Mouse (Mus musculus) lung, embryonic 14.5 days (tissue): ENCODE measurements at regions not wholly inside any gene's neighbourhood (a gene's known extent, or its start where the extent isn't known, plus 50 kb on each side); places are given as distances from the start of the nearest gene placed in this dataset.

Experiments used
- ATAC-seq: fragments of 200-750 bp; cut with Nextera tagmentation; 2 replicates; pipeline ENCODE4 v1.8.0; 2017; ENCODE audit warnings: mild to moderate bottlenecking, moderate TSS enrichment, moderate library complexity; ENCODE audit not compliant: insufficient read depth
- DNase-seq: peaks from one replicate; pipeline ENCODE4 v3.0.0-alpha.2; 2015
- H3K27ac ChIP-seq: fragments of 300-500 bp; sonication (generic); 2 replicates; pipeline ENCODE4 v1.5.1; 2014; ENCODE audit warnings: low read depth, mild to moderate bottlenecking, moderate library complexity
- H3K27me3 ChIP-seq: fragments of 300-500 bp; sonication (generic); 2 replicates; pipeline ENCODE4 v1.6.1; 2014; ENCODE audit warnings: low read length, control low read depth; ENCODE audit not compliant: insufficient read depth
- H3K36me3 ChIP-seq: fragments of 300-500 bp; sonication (generic); 2 replicates; pipeline ENCODE4 v1.6.1; 2014; ENCODE audit warnings: control low read depth; ENCODE audit not compliant: insufficient read depth
- H3K4me1 ChIP-seq: fragments of 300-500 bp; sonication (generic); 2 replicates; pipeline ENCODE4 v1.6.1; 2014; ENCODE audit warnings: antibody characterized with exemption, control low read depth; ENCODE audit not compliant: insufficient read depth
- H3K4me2 ChIP-seq: fragments of 300-500 bp; sonication (generic); 2 replicates; pipeline ENCODE4 v1.6.1; 2014; ENCODE audit warnings: mild to moderate bottlenecking
- H3K4me3 ChIP-seq: fragments of 300-500 bp; sonication (generic); 2 replicates; pipeline ENCODE4 v1.5.1; 2014; ENCODE audit warnings: low read depth, low read length
- H3K9ac ChIP-seq: fragments of 300-500 bp; sonication (generic); 2 replicates; pipeline ENCODE4 v1.6.1; 2014
- H3K9me3 ChIP-seq: fragments of 300-500 bp; sonication (generic); 2 replicates; pipeline ENCODE4 v1.6.1; 2016; ENCODE audit warnings: low read depth, low read length, control low read depth
- CTCF ChIP-seq: IDR thresholded peaks from 2 replicates; pipeline ENCODE4 v1.5.1; 2016; ENCODE audit warnings: antibody characterized with exemption, low read depth
- WGBS: fragments of 180-500 bp; shearing (Covaris S2); extraction: QIAGEN DNeasy Blood & Tissue Kit; methylation state at CpG from one replicate; pipeline ENCODE4 v1.1.7; 2014; 5-methylcytosine and 5-hydroxymethylcytosine counted together

DNA sequence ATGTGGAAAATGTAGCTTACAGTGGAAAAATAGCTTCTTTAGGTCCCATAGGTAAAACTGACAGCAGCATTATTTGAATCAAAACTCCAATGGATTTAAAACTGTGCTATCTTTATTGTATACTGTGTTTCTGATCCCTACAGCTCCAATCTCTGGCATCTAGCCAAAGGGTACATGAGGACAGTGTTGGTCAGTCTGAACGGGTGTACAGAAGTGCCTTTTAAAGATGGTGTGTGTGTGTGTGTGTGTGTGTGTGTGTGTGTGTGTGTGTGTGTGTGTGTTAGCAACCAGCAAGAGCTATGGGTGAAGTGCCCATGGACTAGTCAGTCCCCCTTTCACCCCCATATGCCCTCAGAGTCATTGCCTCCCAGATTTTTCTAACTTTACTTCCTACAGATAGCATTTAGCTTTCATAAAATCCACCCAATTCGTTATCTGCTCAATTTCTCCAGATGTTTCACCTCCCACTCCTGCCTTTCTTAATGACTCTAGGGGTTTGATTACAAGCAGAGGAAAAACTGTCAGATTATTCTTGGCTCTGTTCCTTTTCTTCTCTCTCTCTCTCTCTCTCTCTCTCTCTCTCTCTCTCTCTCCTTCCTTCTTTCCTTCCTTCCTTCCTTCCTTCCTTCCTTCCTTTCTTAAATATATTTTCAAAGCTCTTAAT, 404.8 kb downstream of the Inhba start:
- WGBS, result 20% methylated on average over 2 of the region's 2 CpGs
- Histone ChIP-seq H3K4me1 (no peaks in the 10 kb centered on the region), H3K9me3 (no peaks in the 10 kb centered on the region), H3K4me3 (no peak overlapping the region), H3K4me2 (no peak overlapping the region), H3K36me3 (no peaks in the 10 kb centered on the region), H3K9ac (no peak overlapping the region), H3K27me3 (no peaks in the 10 kb centered on the region), H3K27ac (no peak overlapping the region)
- TF ChIP-seq CTCF, result no peak
- ATAC-seq, result peak; percentile 90
- peak; percentile 79 for DNase-seq

DNA sequence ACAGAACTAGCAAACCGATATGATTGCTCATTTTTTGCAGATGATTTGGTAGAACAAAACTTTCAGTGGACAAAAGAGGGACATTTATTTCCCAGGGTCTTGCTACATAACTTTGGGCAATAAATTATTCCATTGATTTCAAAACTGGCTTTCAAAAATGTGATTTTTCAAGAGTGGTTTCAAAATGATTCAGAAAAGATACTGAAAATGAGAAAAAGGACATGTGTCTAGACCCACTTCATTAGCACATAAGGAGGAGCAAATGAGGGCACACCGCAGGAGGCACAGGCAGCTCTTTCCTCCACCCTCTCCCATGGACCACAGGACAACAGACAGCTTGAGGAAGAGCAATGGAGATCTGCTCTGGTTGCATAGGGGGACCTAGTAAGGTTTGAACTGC, 412.5 kb downstream of the Inhba start:
- Histone ChIP-seq H3K4me3 (no peak overlapping the region), H3K27me3 (no peaks in the 10 kb centered on the region), H3K27ac (no peak overlapping the region), H3K4me1 (no peaks in the 10 kb centered on the region), H3K4me2 (no peak overlapping the region), H3K36me3 (no peaks in the 10 kb centered on the region), H3K9ac (no peak overlapping the region), H3K9me3 (no peaks in the 10 kb centered on the region)
- no peak for ATAC-seq
- 72% methylated on average over 2 of the region's 2 CpGs for WGBS
- TF ChIP-seq CTCF, result no peak
- no peak for DNase-seq

DNA sequence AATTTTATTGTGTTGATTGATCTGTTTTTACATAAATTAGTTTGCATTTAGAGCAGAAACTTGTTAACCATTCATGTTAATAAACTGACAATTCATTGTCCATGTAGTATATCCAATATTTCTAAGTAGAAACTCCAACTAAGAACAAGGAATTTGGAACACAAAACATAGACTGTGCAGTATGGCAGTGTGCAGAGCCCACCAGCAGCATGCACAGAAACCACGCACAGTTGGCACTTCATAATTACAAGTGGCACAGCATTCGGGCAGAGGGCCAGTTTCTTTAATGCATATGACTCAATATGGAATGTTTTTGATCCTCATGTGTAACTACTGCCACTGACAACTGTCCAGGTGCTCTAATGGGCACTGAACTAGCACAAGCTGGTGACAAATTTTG, 423.8 kb downstream of the Inhba start:
- Histone ChIP-seq H3K36me3 (no peaks in the 10 kb centered on the region), H3K9me3 (no peaks in the 10 kb centered on the region), H3K4me3 (no peak overlapping the region), H3K4me2 (no peak overlapping the region), H3K27ac (no peak overlapping the region), H3K4me1 (no peaks in the 10 kb centered on the region), H3K27me3 (no peaks in the 10 kb centered on the region), H3K9ac (no peak overlapping the region)
- ATAC-seq, result no peak
- 77% methylated on average over 2 of the region's 2 CpGs for WGBS
- TF ChIP-seq CTCF, result no peak
- no peak for DNase-seq

DNA sequence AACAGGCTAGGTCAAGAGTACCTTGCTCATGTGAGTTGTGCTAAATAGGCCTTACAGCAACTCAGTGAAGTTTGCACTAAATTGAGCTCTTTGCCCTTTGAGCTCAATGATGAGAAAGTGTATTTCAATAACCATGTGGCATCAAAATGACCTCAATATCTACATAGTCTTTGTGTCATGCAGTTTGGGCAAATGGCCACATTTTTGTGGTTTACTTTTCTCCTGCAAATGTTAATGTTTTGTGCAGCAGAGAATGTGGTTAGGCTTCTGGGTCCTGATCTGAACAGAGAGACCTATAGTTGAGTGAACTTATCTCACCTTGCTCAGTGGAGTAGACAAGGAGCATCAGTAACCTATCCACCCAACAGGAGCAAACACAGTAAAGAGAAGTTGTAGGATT, 441.6 kb downstream of the Inhba start:
- ATAC-seq, result no peak
- no peak overlapping the region for H3K27ac ChIP-seq
- no peaks in the 10 kb centered on the region for H3K9me3 ChIP-seq
- H3K4me3 ChIP-seq, result no peak overlapping the region
- no peak for TF ChIP-seq CTCF
- H3K36me3 ChIP-seq, result no peaks in the 10 kb centered on the region
- DNase-seq, result no peak
- no peaks in the 10 kb centered on the region for H3K27me3 ChIP-seq
- H3K4me1 ChIP-seq, result no peaks in the 10 kb centered on the region
- H3K4me2 ChIP-seq, result no peak overlapping the region
- no peak overlapping the region for H3K9ac ChIP-seq

DNA sequence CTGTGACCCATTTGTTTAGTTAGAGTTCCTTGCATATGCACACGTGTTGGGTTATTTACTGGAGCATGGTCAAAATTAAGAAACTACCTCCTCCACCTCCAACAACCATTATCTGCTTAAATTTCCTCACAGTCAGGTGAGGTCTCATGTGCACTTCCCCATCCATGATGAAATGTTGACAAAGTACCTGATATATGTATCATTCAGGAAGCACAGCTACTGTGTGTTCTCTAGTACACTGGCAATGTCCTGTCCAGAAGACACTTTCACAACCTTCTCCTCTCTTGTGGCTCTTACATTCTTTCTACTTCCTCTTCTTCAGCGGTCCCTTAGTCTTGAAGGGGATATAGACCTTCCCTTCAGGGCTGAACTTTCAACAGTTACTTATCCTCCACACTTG, 448.1 kb downstream of the Inhba start:
- Histone ChIP-seq H3K4me3 (no peak overlapping the region), H3K4me1 (no peaks in the 10 kb centered on the region), H3K9ac (no peak overlapping the region), H3K9me3 (no peaks in the 10 kb centered on the region), H3K36me3 (no peaks in the 10 kb centered on the region), H3K27ac (no peak overlapping the region), H3K4me2 (no peak overlapping the region), H3K27me3 (no peaks in the 10 kb centered on the region)
- no peak for TF ChIP-seq CTCF
- 82% methylated on average over 2 of the region's 2 CpGs for WGBS
- no peak for DNase-seq
- ATAC-seq, result no peak

DNA sequence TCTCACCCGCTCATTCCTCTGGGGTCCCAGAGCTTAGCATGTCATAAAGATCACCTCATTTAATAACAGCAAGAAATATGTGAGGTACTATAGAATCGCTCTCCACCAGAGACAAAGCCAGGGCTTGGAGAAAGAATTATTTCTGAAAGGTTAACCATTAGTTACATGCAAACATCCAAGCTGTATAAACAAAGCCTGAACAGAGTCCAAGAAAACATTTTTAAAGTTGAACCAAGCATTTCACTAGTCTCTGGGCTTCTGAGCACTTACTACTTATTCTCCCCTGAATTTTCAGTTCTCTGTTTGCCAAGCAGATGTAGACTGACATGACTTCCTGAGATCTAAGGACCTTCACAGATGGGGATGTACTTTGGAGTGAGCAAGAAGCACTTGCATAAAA, 450.0 kb downstream of the Inhba start:
- ATAC-seq (no peak), DNase-seq (peak; percentile 11)
- Histone ChIP-seq H3K4me3 (no peak overlapping the region), H3K27ac (no peak overlapping the region), H3K4me1 (no peaks in the 10 kb centered on the region), H3K4me2 (no peak overlapping the region), H3K9ac (no peak overlapping the region), H3K9me3 (no peaks in the 10 kb centered on the region), H3K36me3 (no peaks in the 10 kb centered on the region), H3K27me3 (no peaks in the 10 kb centered on the region)
- TF ChIP-seq CTCF, result no peak
- 51% methylated on average over 2 of the region's 2 CpGs for WGBS

DNA sequence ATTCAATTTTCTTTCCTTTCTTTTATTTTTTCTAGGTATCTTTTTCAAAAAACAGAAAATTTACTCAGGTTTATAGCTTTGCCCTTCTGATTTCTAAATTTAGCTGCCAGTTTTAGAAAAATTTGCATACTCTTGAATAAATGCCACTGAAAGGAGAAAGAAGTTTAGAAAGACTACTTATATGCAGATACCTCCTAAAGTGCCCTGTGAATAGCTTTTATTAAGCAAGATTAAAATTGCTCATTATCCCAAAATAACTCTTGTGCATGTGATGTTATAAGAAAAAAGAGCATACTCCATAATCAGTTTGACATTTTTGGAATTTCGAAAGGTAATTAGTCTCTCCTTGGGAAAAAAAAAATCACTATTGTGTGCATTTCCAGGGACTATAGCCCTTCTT, 453.2 kb downstream of the Inhba start:
- H3K9ac ChIP-seq, result no peak overlapping the region
- H3K9me3 ChIP-seq, result no peaks in the 10 kb centered on the region
- H3K4me1 ChIP-seq, result no peaks in the 10 kb centered on the region
- H3K27ac ChIP-seq, result no peak overlapping the region
- DNase-seq (no peak), ATAC-seq (no peak)
- no peak overlapping the region for H3K4me3 ChIP-seq
- no peaks in the 10 kb centered on the region for H3K36me3 ChIP-seq
- TF ChIP-seq CTCF, result no peak
- no peak overlapping the region for H3K4me2 ChIP-seq
- WGBS, result 89% methylated on average over 1 of the region's 1 CpGs
- H3K27me3 ChIP-seq, result no peaks in the 10 kb centered on the region

DNA sequence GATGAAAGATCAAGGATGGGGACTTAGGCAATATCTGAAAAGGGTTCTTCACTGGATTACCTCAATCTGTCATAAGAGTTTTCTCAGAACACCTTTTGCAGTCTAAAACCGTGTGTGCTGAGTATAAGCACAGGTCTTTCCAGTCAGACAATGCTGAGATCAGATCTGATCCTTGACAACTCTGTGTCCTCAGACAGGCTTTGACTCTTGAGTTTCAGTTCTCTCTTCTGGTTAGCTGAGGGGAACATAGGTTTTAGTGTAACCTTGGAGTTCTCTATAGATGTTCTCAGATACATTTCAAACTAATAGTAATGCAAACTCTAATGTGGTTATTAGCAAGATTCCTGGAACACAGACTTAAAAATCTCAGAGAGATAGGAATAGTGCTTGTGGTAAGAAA, 453.7 kb downstream of the Inhba start:
- Histone ChIP-seq H3K9ac (no peak overlapping the region), H3K4me1 (no peaks in the 10 kb centered on the region), H3K9me3 (no peaks in the 10 kb centered on the region), H3K27me3 (no peaks in the 10 kb centered on the region), H3K4me2 (no peak overlapping the region), H3K4me3 (no peak overlapping the region), H3K36me3 (no peaks in the 10 kb centered on the region), H3K27ac (no peak overlapping the region)
- WGBS, result 71% methylated on average over 1 of the region's 1 CpGs
- no peak for ATAC-seq
- no peak for DNase-seq
- TF ChIP-seq CTCF, result no peak
